Mouse (Mus musculus) heart, adult 2 months (tissue): ENCODE data around the gene Snx1.

Experiments used
- CTCF ChIP-seq: fragments of 200-600 bp; IDR thresholded peaks from 2 replicates; pipeline ENCODE4 v1.8.1; 2022; ENCODE audit warnings: antibody characterized with exemption, mild to moderate bottlenecking, moderate library complexity
- POLR2A ChIP-seq: fragments of 200-500 bp; IDR thresholded peaks from 2 replicates; pipeline ENCODE4 v1.6.1; 2011; ENCODE audit warnings: mild to moderate bottlenecking, low read depth, low read length, control low read depth; ENCODE audit not compliant: insufficient read depth

- TF ChIP-seq CTCF (no peak), POLR2A (no peak)
These were observed 73.7 kb downstream of the Snx1 start for GRCm38 (mm10) chr9:66052731-66053130.
